Mouse (Mus musculus) layer of hippocampus, postnatal 10 days (tissue): ENCODE measurements at regions not wholly inside any gene's neighbourhood (a gene's known extent, or its start where the extent isn't known, plus 50 kb on each side); places are given as distances from the start of the nearest gene placed in this dataset.

Experiments
- DNase-seq, 2 experiments: peaks; one replicate each; pipeline ENCODE4 v3.0.0; 2021; ENCODE audit warnings: low spot score in 2 of 2

DNA sequence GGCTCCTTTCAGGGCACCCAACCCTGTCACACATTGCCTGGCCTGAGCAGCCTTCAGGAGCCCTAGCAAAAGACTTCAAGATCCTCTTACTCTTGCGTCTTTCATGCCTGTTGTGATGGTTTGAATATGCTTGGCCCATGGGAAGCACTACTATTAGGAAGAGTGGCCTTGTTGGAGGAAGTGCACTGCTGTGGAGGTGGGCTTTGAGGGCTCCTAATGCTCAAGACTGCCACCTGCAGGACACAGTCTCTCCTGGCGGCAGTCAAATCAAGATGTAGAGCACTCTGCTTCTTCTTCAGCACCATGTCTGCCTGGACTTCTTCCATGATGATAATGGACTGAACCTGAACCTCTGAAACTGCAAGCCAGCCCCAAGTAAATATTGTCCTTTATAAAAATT is 73.0 kb downstream of the Tsen15 start:
- DNase-seq, result no peak

DNA sequence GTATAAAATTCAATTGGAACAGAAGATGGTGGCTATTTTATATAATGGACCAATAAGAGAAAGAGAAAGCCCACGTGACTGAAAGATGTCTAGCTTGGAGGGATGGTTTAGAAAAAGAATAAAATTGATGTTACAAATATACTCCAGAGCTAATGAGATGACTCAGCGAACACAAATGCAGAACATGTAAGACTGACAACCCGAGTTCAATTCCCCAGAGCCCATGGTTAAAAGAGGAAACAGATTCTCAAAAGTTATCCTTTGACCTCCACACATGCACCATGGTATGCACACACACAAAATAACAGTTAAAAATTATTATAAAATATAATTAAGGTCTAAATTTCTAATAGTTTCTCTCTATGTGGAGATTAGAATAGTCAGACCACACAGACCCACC is 81.0 kb downstream of the Tsen15 start:
- DNase-seq, result no peak

DNA sequence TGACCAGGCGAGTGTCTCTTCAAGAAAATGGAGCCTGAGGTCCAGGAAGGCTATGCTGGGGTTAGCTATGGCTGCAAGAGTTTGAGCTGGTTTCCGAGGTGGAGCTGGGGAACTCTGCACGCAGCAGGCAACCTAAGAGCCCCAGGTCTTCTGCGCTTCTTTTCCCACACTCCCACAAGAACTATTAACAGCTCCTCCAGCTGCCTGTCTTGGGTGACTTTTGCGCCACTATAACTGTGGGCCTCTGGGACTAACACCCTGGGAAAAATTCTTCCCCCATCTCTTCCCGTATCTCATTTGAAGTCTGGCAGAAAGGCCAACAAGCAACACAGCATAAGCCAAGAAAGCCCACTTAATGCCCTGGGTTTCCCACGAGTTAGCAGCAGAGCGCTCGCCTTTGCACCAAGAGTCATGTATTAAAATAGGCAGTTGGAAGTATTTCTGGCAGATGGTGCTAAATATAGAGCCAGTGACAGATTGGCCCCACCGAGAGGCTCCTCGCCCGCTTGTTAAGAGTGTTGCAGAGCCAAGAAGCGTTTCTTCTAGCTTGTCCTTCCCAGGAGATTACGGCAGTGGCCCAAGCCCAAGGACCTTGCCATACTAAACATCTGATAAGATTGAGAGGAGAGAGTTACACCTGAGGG is 81.9 kb downstream of the Tsen15 start:
- peak in 1 of 2 experiments; percentile 20 for DNase-seq

GRCm38 (mm10) chr1:152301355-152301754 is 85.1 kb downstream of the Tsen15 start:
- DNase-seq, result peak in 1 of 2 experiments; percentile 22

DNA sequence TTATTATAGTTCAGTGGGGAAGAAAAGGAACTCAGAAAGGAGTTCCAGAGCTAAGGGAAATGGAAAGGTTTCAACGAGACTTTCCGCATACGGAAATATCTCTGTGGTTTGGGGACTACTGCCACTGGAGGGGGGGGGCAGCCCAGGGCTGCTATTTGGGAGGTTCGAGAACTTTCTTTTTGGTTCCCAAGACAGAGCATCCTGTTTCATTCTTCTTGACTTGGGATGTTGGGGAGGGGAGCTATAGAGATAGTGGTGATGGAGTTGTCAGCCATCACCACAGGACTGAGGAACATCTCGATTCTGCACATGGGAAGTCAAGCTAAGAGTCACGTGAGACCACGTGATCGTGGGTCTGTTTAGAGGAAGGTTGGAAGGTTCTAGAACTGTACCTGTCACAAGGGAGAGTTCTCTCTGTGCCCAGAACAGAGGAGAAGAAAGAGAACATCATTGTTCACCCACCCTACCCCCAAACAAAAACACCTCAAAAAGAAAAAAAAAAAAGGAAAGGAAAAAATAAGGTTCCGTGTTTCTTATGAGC is 94.2 kb downstream of the Tsen15 start:
- DNase-seq, result no peak

DNA sequence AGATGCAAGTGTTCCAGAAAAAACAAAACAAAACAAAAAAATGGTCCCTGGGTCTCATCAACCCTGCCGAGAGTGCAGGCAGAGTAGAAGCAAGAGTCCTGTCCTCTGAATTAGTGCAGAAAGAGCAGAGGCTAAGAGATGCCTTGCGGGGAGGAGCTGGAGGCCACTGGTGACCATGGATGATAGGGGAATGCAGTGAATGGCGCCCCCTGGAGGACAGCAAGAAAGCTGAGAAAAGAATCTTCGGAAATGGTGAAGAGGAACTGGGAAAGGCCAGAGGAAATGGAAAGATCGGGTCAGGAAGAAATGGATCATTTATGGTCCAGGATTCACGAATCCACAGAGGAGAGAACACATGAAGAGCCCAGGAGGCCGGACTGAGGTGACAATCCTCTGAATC is 95.7 kb downstream of the Tsen15 start:
- peak; percentile 80 to 84 for DNase-seq

GRCm38 (mm10) chr1:152287566-152288490 is 98.7 kb downstream of the Tsen15 start:
- DNase-seq, result peak in 1 of 2 experiments; percentile 17

DNA sequence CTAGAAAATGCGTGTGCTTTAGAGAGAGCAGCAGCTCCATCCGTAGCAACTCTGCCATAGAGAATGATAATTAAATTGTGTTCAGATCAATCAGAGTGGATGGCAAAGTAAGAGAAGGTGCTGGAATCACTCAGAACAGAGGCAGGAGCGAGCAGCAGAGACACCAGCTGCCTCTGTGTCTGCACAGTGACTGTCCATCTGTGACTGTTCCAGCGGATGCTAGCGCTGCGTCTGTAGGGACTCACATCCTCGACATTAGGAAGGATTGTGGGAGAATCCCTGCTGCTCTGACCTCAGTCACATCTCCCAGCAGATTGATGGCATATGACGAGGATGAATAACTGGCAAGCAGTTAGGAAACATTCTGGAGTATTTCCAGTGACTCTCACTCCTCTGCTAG is 99.8 kb downstream of the Tsen15 start:
- peak in 1 of 2 experiments; percentile 13 for DNase-seq

DNA sequence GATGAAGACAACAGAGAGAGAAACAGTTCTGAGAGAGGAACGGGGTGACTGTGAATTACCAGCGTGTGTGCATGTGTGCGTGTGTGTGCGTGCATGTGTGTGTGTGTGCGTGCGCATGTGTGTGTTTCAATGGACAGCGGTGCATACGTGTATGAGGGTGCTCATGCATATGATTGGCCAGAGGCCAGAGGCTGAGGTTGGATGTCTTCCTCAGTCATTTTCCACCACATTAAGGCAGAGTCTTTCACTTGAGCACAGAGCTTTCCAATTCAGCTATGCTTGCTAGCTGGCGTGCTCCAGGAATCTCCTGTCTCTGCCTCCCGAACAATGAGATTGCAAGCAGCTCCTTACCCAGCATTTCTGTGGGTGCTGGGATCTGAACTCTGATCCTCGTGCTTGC is 104.4 kb downstream of the Tsen15 start:
- DNase-seq, result no peak

DNA sequence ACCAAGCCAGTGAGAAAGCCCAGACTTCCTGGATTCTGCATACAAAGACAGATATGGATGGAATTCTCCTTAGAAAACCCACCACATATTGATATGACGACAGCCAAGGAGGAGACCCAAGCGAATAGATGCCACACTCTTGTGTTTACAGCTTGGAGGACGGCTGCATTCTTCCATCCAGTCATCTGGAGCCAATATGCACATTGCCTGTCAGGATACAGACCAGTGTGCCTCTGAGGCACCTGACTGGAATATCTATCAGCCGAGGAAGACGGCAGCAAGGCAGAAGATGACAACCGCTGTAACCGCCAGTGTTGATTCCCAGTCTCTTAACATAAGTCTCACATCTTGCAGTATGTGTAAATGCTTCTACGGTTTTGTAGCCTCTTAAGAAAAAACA is 105.3 kb downstream of the Tsen15 start:
- no peak for DNase-seq

- no peak for DNase-seq
These were observed 106.5 kb downstream of the Tsen15 start for GRCm38 (mm10) chr1:152280014-152280413.

GRCm38 (mm10) chr1:152275011-152275410 is 111.5 kb downstream of the Tsen15 start:
- no peak for DNase-seq

DNA sequence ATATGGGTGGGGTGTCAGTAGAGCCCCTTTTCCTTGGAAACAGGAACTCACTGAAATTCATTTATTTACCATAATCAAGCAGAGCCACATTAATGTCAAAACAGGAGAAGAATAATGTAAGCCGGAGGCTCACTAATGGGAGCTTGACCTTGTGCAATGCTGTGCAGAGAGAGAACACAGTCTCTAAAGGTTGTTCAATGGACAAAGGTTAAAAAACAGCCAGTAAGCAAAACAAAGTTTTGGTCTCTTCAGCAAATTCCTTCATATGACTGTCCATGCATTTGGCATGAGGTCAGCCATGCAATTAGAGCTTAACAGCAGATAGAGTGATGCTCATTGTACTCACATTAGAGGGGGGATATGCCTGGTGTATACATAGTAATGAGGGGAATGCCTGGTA is 113.1 kb downstream of the Tsen15 start:
- no peak for DNase-seq

GRCm38 (mm10) chr1:152269936-152270702 is 116.4 kb downstream of the Tsen15 start:
- DNase-seq, result no peak

DNA sequence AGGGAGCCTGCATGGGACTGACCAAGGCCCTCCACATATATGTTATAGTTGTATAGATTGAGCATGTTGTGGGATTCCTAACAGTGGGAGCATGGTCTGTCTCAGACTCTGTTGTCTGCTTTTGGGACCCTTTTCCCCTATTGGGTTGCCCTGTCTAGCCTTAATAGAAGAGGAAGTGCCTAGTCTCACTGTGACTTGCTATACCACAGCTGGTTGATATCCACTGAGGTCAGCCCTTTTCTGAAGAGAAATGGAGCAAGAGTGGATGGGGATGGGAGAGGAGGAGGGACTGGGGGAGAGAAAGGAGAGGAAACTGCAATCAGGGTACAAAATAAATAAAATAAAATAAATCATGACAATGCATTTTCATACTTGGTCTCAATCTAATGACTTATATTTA is 120.1 kb downstream of the Tsen15 start:
- DNase-seq, result no peak

- DNase-seq, result no peak
These were observed 121.5 kb downstream of the Tsen15 start for GRCm38 (mm10) chr1:152264981-152265380.

- no peak for DNase-seq
These were observed 125.0 kb downstream of the Tsen15 start for GRCm38 (mm10) chr1:152261472-152261871.

DNA sequence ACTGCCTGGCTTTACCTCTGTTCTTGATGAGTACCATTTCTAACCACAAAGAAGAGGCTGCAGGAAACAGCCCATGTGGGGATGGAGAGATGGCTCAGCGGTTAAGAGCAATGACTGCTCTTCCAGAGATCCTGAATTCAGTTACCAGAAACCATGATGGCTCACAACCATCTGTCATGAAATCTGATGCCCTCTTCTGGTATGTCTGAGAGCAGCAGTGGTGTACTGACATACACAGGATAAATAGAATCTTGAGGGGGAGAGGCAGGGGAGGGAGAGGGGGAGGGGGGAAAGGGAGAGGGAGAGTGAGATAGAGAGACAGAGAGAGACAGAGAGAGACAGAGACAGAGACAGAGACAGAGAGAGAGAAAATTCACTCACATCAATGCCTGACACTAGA is 125.5 kb downstream of the Tsen15 start:
- DNase-seq, result no peak

DNA sequence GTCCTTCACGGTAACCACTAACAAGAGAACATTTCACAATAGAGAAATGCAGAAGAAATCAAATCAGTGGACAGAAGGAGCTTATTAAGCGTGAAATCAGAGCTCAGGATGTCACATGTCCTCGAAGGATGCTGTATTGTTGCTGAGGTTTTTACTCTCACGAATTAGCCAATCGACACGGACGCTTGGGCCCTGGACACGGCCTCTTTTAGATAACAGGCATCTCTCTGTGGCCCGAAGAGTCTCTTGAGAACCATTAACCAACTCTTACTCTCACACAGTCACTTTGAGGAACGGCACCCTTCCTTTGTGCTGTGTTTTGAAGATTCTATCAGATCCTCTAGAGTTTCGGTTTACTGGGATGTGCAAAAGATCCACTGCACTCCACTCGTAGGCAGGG is 128.2 kb downstream of the Tsen15 start:
- DNase-seq, result no peak

GRCm38 (mm10) chr1:152253906-152254305 is 132.6 kb downstream of the Tsen15 start:
- no peak for DNase-seq

- DNase-seq, result no peak
These were observed 133.0 kb downstream of the Tsen15 start for GRCm38 (mm10) chr1:152253486-152253885.
